Mouse (Mus musculus) kidney, embryonic 14.5 days (tissue): Measurements from ENCODE around the gene Nrxn1. TPM values are rescaled to one million over a fixed set of nuclear protein-coding genes. Genes with fewer than 3 reads are reported as not detected.

Source experiments
- ATAC-seq: fragments of 200-750 bp; cut with Nextera tagmentation; 2 replicates; pipeline ENCODE4 v1.8.0; 2017; ENCODE audit warnings: moderate number of reproducible peaks, mild to moderate bottlenecking, moderate TSS enrichment, moderate library complexity; ENCODE audit not compliant: low FRiP score, low TSS enrichment
- H3K27ac ChIP-seq: fragments of 300-500 bp; sonication (generic); 2 replicates; pipeline ENCODE4 v1.5.1; 2014; ENCODE audit warnings: low read depth, mild to moderate bottlenecking, low read length, moderate library complexity, mixed read lengths
- H3K27me3 ChIP-seq: fragments of 300-500 bp; sonication (generic); 2 replicates; pipeline ENCODE4 v1.6.1; 2014; ENCODE audit warnings: mild to moderate bottlenecking, low read length; ENCODE audit not compliant: control insufficient read depth, insufficient read depth
- H3K36me3 ChIP-seq: fragments of 300-500 bp; sonication (generic); 2 replicates; pipeline ENCODE4 v1.6.1; 2014; ENCODE audit warnings: low read length, mixed read lengths; ENCODE audit not compliant: control insufficient read depth, insufficient read depth
- H3K4me1 ChIP-seq: fragments of 300-500 bp; sonication (generic); 2 replicates; pipeline ENCODE4 v1.6.1; 2014; ENCODE audit warnings: low read length, mixed read lengths; ENCODE audit not compliant: control insufficient read depth, insufficient read depth
- H3K4me2 ChIP-seq: fragments of 300-500 bp; sonication (generic); replicated peaks from 2 replicates; pipeline ENCODE4 v1.6.1; 2014; ENCODE audit warnings: low read depth, mild to moderate bottlenecking, low read length
- H3K4me3 ChIP-seq: fragments of 300-500 bp; sonication (generic); 2 replicates; pipeline ENCODE4 v1.5.1; 2014; ENCODE audit warnings: mild to moderate bottlenecking, low read length
- H3K9ac ChIP-seq: fragments of 300-500 bp; sonication (generic); 2 replicates; pipeline ENCODE4 v1.6.1; 2014; ENCODE audit warnings: low read depth, mild to moderate bottlenecking, low read length, moderate library complexity
- H3K9me3 ChIP-seq: fragments of 300-500 bp; sonication (generic); 2 replicates; pipeline ENCODE4 v1.6.1; 2016; ENCODE audit warnings: low read length; ENCODE audit not compliant: control insufficient read depth
- WGBS: fragments of 180-500 bp; shearing (Covaris S2); extraction: QIAGEN DNeasy Blood & Tissue Kit; methylation state at CpG from one replicate; pipeline ENCODE4 v1.1.7; 2014; 5-methylcytosine and 5-hydroxymethylcytosine counted together
- polyA plus RNA-seq: library from polyadenylated mRNA; unstranded; fragments of >200 nt; fragmentation: Nextera tagmentation; extraction: Ambion mirVana; gene quantifications from 2 replicates; pipeline ENCODE4 v1.2.1, GENCODE M21; 2014

Nrxn1 gene
- polyA plus RNA-seq, 1 experiment from 2014 or later = 10.1 TPM

GRCm38 (mm10) chr17:90094999-90095398 lies 997.9 kb downstream of the Nrxn1 start:
- no peak overlapping the region for H3K9ac ChIP-seq
- ATAC-seq = no peak
- no peaks in the 10 kb centered on the region for H3K27me3 ChIP-seq
- 71% methylated on average over 3 of the region's 3 CpGs for WGBS
- H3K9me3 ChIP-seq = no peaks in the 10 kb centered on the region
- no peak overlapping the region for H3K4me2 ChIP-seq
- no peaks in the 10 kb centered on the region for H3K36me3 ChIP-seq
- H3K4me3 ChIP-seq = no peak overlapping the region
- H3K4me1 ChIP-seq = no peaks in the 10 kb centered on the region
- H3K27ac ChIP-seq = no peak overlapping the region

- ATAC-seq = peak; percentile 100
- Histone ChIP-seq H3K36me3 (no peaks in the 10 kb centered on the region), H3K9me3 (no peaks in the 10 kb centered on the region), H3K27me3 (no peaks in the 10 kb centered on the region), H3K4me3 (peak overlapping the region; percentile 34), H3K9ac (no peak overlapping the region), H3K4me1 (no peaks in the 10 kb centered on the region), H3K4me2 (peak overlapping the region; percentile 51), H3K27ac (no peak overlapping the region)
- 4% methylated on average over 12 of the region's 12 CpGs for WGBS
These were observed 1004.6 kb downstream of the Nrxn1 start for GRCm38 (mm10) chr17:90088314-90088650.

GRCm38 (mm10) chr17:90087616-90088313 lies 1005.1 kb downstream of the Nrxn1 start:
- no peak overlapping the region for H3K9ac ChIP-seq
- H3K27me3 ChIP-seq = no peaks in the 10 kb centered on the region
- no peak for ATAC-seq
- peak overlapping the region; percentile 34 for H3K4me3 ChIP-seq
- peak overlapping the region; percentile 51 for H3K4me2 ChIP-seq
- WGBS = 67% methylated on average over 11 of the region's 11 CpGs
- no peaks in the 10 kb centered on the region for H3K36me3 ChIP-seq
- H3K27ac ChIP-seq = no peak overlapping the region
- no peaks in the 10 kb centered on the region for H3K9me3 ChIP-seq
- H3K4me1 ChIP-seq = no peaks in the 10 kb centered on the region

GRCm38 (mm10) chr17:90086826-90087225 lies 1006.0 kb downstream of the Nrxn1 start:
- no peak overlapping the region for H3K4me2 ChIP-seq
- H3K27me3 ChIP-seq = no peaks in the 10 kb centered on the region
- ATAC-seq = no peak
- no peak overlapping the region for H3K9ac ChIP-seq
- WGBS = 53% methylated on average over 1 of the region's 1 CpGs
- H3K27ac ChIP-seq = no peak overlapping the region
- H3K9me3 ChIP-seq = no peaks in the 10 kb centered on the region
- no peak overlapping the region for H3K4me3 ChIP-seq
- no peaks in the 10 kb centered on the region for H3K36me3 ChIP-seq
- no peaks in the 10 kb centered on the region for H3K4me1 ChIP-seq

GRCm38 (mm10) chr17:90079003-90079402 lies 1013.9 kb downstream of the Nrxn1 start:
- Histone ChIP-seq H3K9me3 (no peaks in the 10 kb centered on the region), H3K9ac (no peak overlapping the region), H3K4me3 (no peak overlapping the region), H3K27me3 (no peaks in the 10 kb centered on the region), H3K27ac (no peak overlapping the region), H3K36me3 (no peaks in the 10 kb centered on the region), H3K4me1 (no peaks in the 10 kb centered on the region), H3K4me2 (no peak overlapping the region)
- ATAC-seq = no peak
- 72% methylated on average over 6 of the region's 6 CpGs for WGBS

- Histone ChIP-seq H3K4me1 (no peaks in the 10 kb centered on the region), H3K27me3 (no peaks in the 10 kb centered on the region), H3K4me3 (no peak overlapping the region), H3K9ac (no peak overlapping the region), H3K4me2 (no peak overlapping the region), H3K36me3 (no peaks in the 10 kb centered on the region), H3K9me3 (no peaks in the 10 kb centered on the region), H3K27ac (no peak overlapping the region)
- no peak for ATAC-seq
- WGBS = 32% methylated on average over 3 of the region's 3 CpGs
These were observed 1014.4 kb downstream of the Nrxn1 start for GRCm38 (mm10) chr17:90078488-90078887.

GRCm38 (mm10) chr17:90062866-90063265 lies 1030.0 kb downstream of the Nrxn1 start:
- WGBS = 8% methylated on average over 1 of the region's 1 CpGs

GRCm38 (mm10) chr17:90060872-90061271 lies 1032.0 kb downstream of the Nrxn1 start:
- Histone ChIP-seq H3K27ac (no peak overlapping the region), H3K4me1 (no peaks in the 10 kb centered on the region), H3K9ac (no peak overlapping the region), H3K4me3 (no peak overlapping the region), H3K27me3 (no peaks in the 10 kb centered on the region), H3K36me3 (no peaks in the 10 kb centered on the region), H3K4me2 (no peak overlapping the region), H3K9me3 (no peaks in the 10 kb centered on the region)
- WGBS = 60% methylated on average over 5 of the region's 5 CpGs
- no peak for ATAC-seq

More at GRCm38 (mm10) chr17:90062866-90063265, 1030.0 kb downstream of the Nrxn1 start:
- H3K4me3 ChIP-seq = no peak overlapping the region
- no peaks in the 10 kb centered on the region for H3K4me1 ChIP-seq
- no peaks in the 10 kb centered on the region for H3K9me3 ChIP-seq
- no peak overlapping the region for H3K9ac ChIP-seq
- ATAC-seq = no peak
- H3K27ac ChIP-seq = no peak overlapping the region
- no peaks in the 10 kb centered on the region for H3K36me3 ChIP-seq
- no peak overlapping the region for H3K4me2 ChIP-seq
- H3K27me3 ChIP-seq = no peaks in the 10 kb centered on the region

- no peaks in the 10 kb centered on the region for H3K4me1 ChIP-seq
- H3K4me3 ChIP-seq = no peak overlapping the region
- ATAC-seq = no peak
These were observed 1032.7 kb downstream of the Nrxn1 start for GRCm38 (mm10) chr17:90060168-90060567.

More at GRCm38 (mm10) chr17:90060168-90060567, 1032.7 kb downstream of the Nrxn1 start:
- H3K36me3 ChIP-seq = no peaks in the 10 kb centered on the region
- H3K27me3 ChIP-seq = no peaks in the 10 kb centered on the region
- 45% methylated on average over 3 of the region's 3 CpGs for WGBS
- no peak overlapping the region for H3K9ac ChIP-seq
- no peak overlapping the region for H3K27ac ChIP-seq
- no peaks in the 10 kb centered on the region for H3K9me3 ChIP-seq
- no peak overlapping the region for H3K4me2 ChIP-seq
